Mouse (Mus musculus) C2C12 (cell line): ENCODE data around the gene Rft1.

Source experiments
- CEBPB ChIP-seq: IDR thresholded peaks from one replicate; pipeline ENCODE4 v1.6.1; 2011; ENCODE audit warnings: low read depth, mild to moderate bottlenecking, control low read depth, moderate library complexity
- CTCF ChIP-seq: IDR thresholded peaks from one replicate; pipeline ENCODE4 v1.5.1; 2011; ENCODE audit not compliant: control insufficient read depth, insufficient read depth, insufficient read length
- MAX ChIP-seq: IDR thresholded peaks from one replicate; pipeline ENCODE4 v1.6.1; 2011; ENCODE audit warnings: mild to moderate bottlenecking, control low read depth
- MYOD1 ChIP-seq: IDR thresholded peaks from one replicate; pipeline ENCODE4 v1.6.1; 2011; ENCODE audit warnings: low read depth; ENCODE audit not compliant: control insufficient read depth, insufficient read length
- MYOG ChIP-seq: IDR thresholded peaks from one replicate; pipeline ENCODE4 v1.6.1; 2011; ENCODE audit not compliant: control insufficient read depth, insufficient read length; ENCODE audit errors: extremely low read depth
- USF1 ChIP-seq: IDR thresholded peaks from one replicate; pipeline ENCODE4 v1.6.1; 2011; ENCODE audit warnings: low read depth, mild to moderate bottlenecking, control low read depth, moderate library complexity

- TF ChIP-seq USF1 (no peak), CTCF (no peak), MYOG (no peak), CEBPB (no peak), MAX (no peak), MYOD1 (no peak)
Measured at GRCm38 (mm10) chr14:30626756-30627742, 27.1 kb upstream of the Rft1 start.
